8 mouse cellular contexts compared by ENCODE assay signal in genomic region chr13:6647067-6647991, GRCm38 (mm10). TPM values are rescaled to one million over a fixed set of nuclear protein-coding genes. Genes with fewer than 3 reads are reported as not detected.
DNase-seq lines count a peak whose midpoint lies in the region; ATAC-seq lines count a peak whose summit lies in the region.

No protein-coding gene starts in this region.

- WGBS in forebrain, embryonic 10.5 days, result under 1% methylated on average over 39 of the region's 39 CpGs
- WGBS in hindbrain, embryonic 11.5 days, result under 1% methylated on average over 39 of the region's 39 CpGs

- H3K4me2 ChIP-seq in hindbrain, embryonic 11.5 days (replicated peaks; ENCODE audit: low read depth, low read length), result peak overlapping the region; percentile 99

- H3K27ac ChIP-seq in forebrain, embryonic 10.5 days, result peak overlapping the region; percentile 51; the same call in 1 of the 2 replicates
- H3K27ac ChIP-seq in hindbrain, embryonic 11.5 days (ENCODE audit: low read depth, low read length), result no peak overlapping the region

- peaks cover 23% of the 10 kb centered on the region for H3K4me1 ChIP-seq in forebrain, embryonic 10.5 days
- no peaks in the 10 kb centered on the region; the same call in 1 of the 2 replicates for H3K4me1 ChIP-seq in hindbrain, embryonic 11.5 days (replicated peaks; ENCODE audit: control insufficient read depth, insufficient read depth, low read length)

- peak; percentile 71 for DNase-seq in MEL-GATA-1-ER (ENCODE audit: extremely low read depth, low read depth)
- peak; percentile 91 for DNase-seq in brain, adult 2 months (ENCODE audit: low read depth, low spot score)
- peak; percentile 30 for DNase-seq in forebrain, embryonic 10.5 days (ENCODE audit: extremely low spot score, low spot score)
- DNase-seq in hindbrain, embryonic 11.5 days (ENCODE audit: low spot score), result peak; percentile 54
- DNase-seq in layer of hippocampus, postnatal 14 days (ENCODE audit: low spot score in 2 of 2), result peak; percentile 41 to 46
- peak; percentile 57 for DNase-seq in lung, postnatal 14 days
- peak; percentile 45 for DNase-seq in retina, embryonic 14.5 days (ENCODE audit: low spot score)
- DNase-seq in urinary bladder, postnatal 14 days (ENCODE audit: low spot score), result peak; percentile 47

- no peaks in the 10 kb centered on the region for H3K9me3 ChIP-seq in forebrain, embryonic 10.5 days
- H3K9me3 ChIP-seq in hindbrain, embryonic 11.5 days (ENCODE audit: control insufficient read depth, low read length), result no peaks in the 10 kb centered on the region

- H3K36me3 ChIP-seq in forebrain, embryonic 10.5 days (replicated peaks), result no peaks in the 10 kb centered on the region
- no peaks in the 10 kb centered on the region for H3K36me3 ChIP-seq in hindbrain, embryonic 11.5 days (ENCODE audit: control insufficient read depth, insufficient read depth, low read length)

- H3K9ac ChIP-seq in hindbrain, embryonic 11.5 days (ENCODE audit: low read depth, low read length), result peak overlapping the region; percentile 53

- H3K4me3 ChIP-seq in forebrain, embryonic 10.5 days, result peak overlapping the region; percentile 73
- H3K4me3 ChIP-seq in hindbrain, embryonic 11.5 days (ENCODE audit: low read depth, low read length), result peak overlapping the region; percentile 55

- ATAC-seq in hindbrain, embryonic 11.5 days (ENCODE audit: low FRiP score), result peak; percentile 39

- peaks cover 31% of the 10 kb centered on the region for H3K27me3 ChIP-seq in forebrain, embryonic 10.5 days (ENCODE audit: poor library complexity, severe bottlenecking)
- no peaks in the 10 kb centered on the region for H3K27me3 ChIP-seq in hindbrain, embryonic 11.5 days (ENCODE audit: control insufficient read depth, insufficient read depth, low read length)

RNA-seq across cellular contexts. Expression of gene Pfkp, which starts 1.2 kb away (rescaled TPM):
- 11.0 and 12.5 TPM in 2 replicates for polyA plus RNA-seq in forebrain, embryonic 10.5 days (2016; fragmentation: Nextera tagmentation; extraction: Ambion mirVana)
- polyA plus RNA-seq in hindbrain, embryonic 11.5 days (2014; fragmentation: Nextera tagmentation; extraction: Ambion mirVana), result 46.8 and 56.5 TPM in 2 replicates
- total RNA-seq in layer of hippocampus, postnatal 14 days (2021), result 100 to 1,000 TPM; 245 to 257 TPM

Comparison
In these comparisons a context has a peak if more than half of its experiments do, and no peak if none do; other contexts are left out.
1. DNase-seq: peak in every context shown above with its lines; median percentile 91 in brain, adult 2 months; 71 in MEL-GATA-1-ER; 57 in lung, postnatal 14 days; 54 in hindbrain, embryonic 11.5 days; 47 in urinary bladder, postnatal 14 days; 45 in retina, embryonic 14.5 days; 44 in layer of hippocampus, postnatal 14 days; 30 in forebrain, embryonic 10.5 days.